Mouse (Mus musculus): ENCODE measurements around the gene Phf5a.

DNA sequence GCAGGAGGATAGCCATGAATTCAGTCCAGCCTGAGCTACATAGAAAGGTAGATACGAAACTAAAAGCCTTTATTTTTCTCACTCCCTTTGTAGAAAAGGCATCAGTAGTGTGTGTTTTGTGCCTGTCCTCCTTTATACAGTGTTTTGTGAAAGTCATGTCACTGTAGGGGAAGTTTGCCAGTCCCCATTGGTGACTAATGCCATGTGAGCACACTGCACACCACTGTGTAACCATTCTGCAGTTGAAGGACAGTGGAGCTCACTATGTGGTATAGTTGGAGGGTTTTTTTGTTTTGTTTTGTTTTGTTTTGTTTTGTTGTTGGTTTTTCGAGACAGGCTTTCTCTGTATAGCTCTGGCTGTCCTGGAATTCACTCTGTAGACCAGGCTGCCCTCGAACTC lies 53.3 kb downstream of the Phf5a start:
- no peak for TF ChIP-seq CTCF (IDR thresholded peaks at IDR 0.05; ENCODE audit: control insufficient read depth, insufficient read depth, low read length)
- no peak for TF ChIP-seq POLR2A (IDR thresholded peaks at IDR 0.05; ENCODE audit: borderline replicate concordance, control insufficient read depth, low read depth, low read length)

All from bone marrow, adult 2 months (tissue).